In genomic region chr14:21659155-21659554, GRCm38 (mm10) we compare ENCODE assay signal across 9 mouse cellular contexts. TPM values are rescaled to one million over a fixed set of nuclear protein-coding genes. Genes with fewer than 3 reads are reported as not detected.
A peak's percentile ranks its signal among the peaks of the same experiment; 100 is the strongest.
DNase-seq lines count a peak whose midpoint lies in the region; ATAC-seq lines count a peak whose summit lies in the region.
"Had no signal": no experiment of that assay in that cellular context is flagged by ENCODE, and none has a peak within 500 bp of the region (broad histone marks: within the 10 kb centered on the region; RNA-seq: fewer than 3 reads in every experiment).

No protein-coding gene starts in this region.

- peak overlapping the region; percentile 8; the same call in 1 of the 2 replicates for H3K27ac ChIP-seq in forebrain, embryonic 10.5 days
- H3K27ac ChIP-seq in forebrain, embryonic 11.5 days (ENCODE audit: low read depth, low read length) = no peak overlapping the region
- 0 out of 2 replicates have a peak overlapping the region, but pooled peaks have one; percentile 33 for H3K27ac ChIP-seq in limb, embryonic 15.5 days

- no peaks in the 10 kb centered on the region for H3K27me3 ChIP-seq in forebrain, embryonic 10.5 days (ENCODE audit: poor library complexity, severe bottlenecking)
- H3K27me3 ChIP-seq in forebrain, embryonic 11.5 days (ENCODE audit: control insufficient read depth, insufficient read depth, low read length) = no peaks in the 10 kb centered on the region
- no peaks in the 10 kb centered on the region for H3K27me3 ChIP-seq in limb, embryonic 15.5 days

- H3K4me2 ChIP-seq in forebrain, embryonic 11.5 days (ENCODE audit: low read depth, low read length, severe bottlenecking) = no peak overlapping the region
- no peak overlapping the region for H3K4me2 ChIP-seq in limb, embryonic 15.5 days

- no peak for ATAC-seq in forebrain, embryonic 11.5 days (replicated peaks; ENCODE audit: low FRiP score)
- ATAC-seq in limb, embryonic 15.5 days (ENCODE audit: insufficient number of reproducible peaks, low FRiP score, low TSS enrichment, low read depth) = no peak; the same call in 1 of the 2 replicates

- H3K9me3 ChIP-seq in forebrain, embryonic 10.5 days = no peaks in the 10 kb centered on the region
- H3K9me3 ChIP-seq in forebrain, embryonic 11.5 days (ENCODE audit: control insufficient read depth, low read length) = no peaks in the 10 kb centered on the region
- H3K9me3 ChIP-seq in limb, embryonic 15.5 days = no peaks in the 10 kb centered on the region

- H3K9ac ChIP-seq in forebrain, embryonic 11.5 days (ENCODE audit: low read length) = no peak overlapping the region
- no peak overlapping the region for H3K9ac ChIP-seq in limb, embryonic 15.5 days

- WGBS in forebrain, embryonic 10.5 days = 86% methylated on average over 13 of the region's 13 CpGs
- WGBS in forebrain, embryonic 11.5 days = 79% methylated on average over 13 of the region's 13 CpGs
- 59% methylated on average over 13 of the region's 13 CpGs for WGBS in limb, embryonic 15.5 days

- peaks cover 52% of the 10 kb centered on the region for H3K36me3 ChIP-seq in forebrain, embryonic 10.5 days (replicated peaks)
- H3K36me3 ChIP-seq in forebrain, embryonic 11.5 days (ENCODE audit: control insufficient read depth, insufficient read depth, low read length) = peaks cover 8% of the 10 kb centered on the region
- peaks cover 48% of the 10 kb centered on the region for H3K36me3 ChIP-seq in limb, embryonic 15.5 days

- H3K4me3 ChIP-seq in forebrain, embryonic 10.5 days = no peak overlapping the region
- H3K4me3 ChIP-seq in forebrain, embryonic 11.5 days (ENCODE audit: low read depth, low read length) = no peak overlapping the region
- H3K4me3 ChIP-seq in limb, embryonic 15.5 days = no peak overlapping the region

- peaks cover 35% of the 10 kb centered on the region for H3K4me1 ChIP-seq in forebrain, embryonic 10.5 days
- H3K4me1 ChIP-seq in forebrain, embryonic 11.5 days (replicated peaks; ENCODE audit: control insufficient read depth, insufficient read depth, low read length) = peaks cover 2% of the 10 kb centered on the region; the same call in 1 of the 2 replicates
- H3K4me1 ChIP-seq in limb, embryonic 15.5 days = peaks cover 24% of the 10 kb centered on the region

- no peak for DNase-seq in forebrain, embryonic 10.5 days (ENCODE audit: extremely low spot score, low spot score)
- no peak for DNase-seq in forebrain, embryonic 11.5 days (ENCODE audit: low spot score)
- peak; percentile 46 for DNase-seq in brain, adult 2 months (ENCODE audit: low read depth, low spot score)
- peak; percentile 35 to 41 for DNase-seq in heart, adult 9 months (ENCODE audit: low spot score in 2 of 2)
- DNase-seq in yolk sac, embryonic 10.5 days (ENCODE audit: low spot score) = no peak
- no peak for DNase-seq in adrenal gland, adult (ENCODE audit: inconsistent age in 2 of 2, low spot score in 1 of 2)
- no peak for DNase-seq in adrenal gland, postnatal 14 days

RNA-seq across cellular contexts. Expression of gene Dupd1, which starts 55.2 kb away (rescaled TPM):
- not detected in 2 replicates for polyA plus RNA-seq in forebrain, embryonic 10.5 days (2016; fragmentation: Nextera tagmentation; extraction: Ambion mirVana)
- not detected in 2 replicates for polyA plus RNA-seq in forebrain, embryonic 11.5 days (2014; fragmentation: Nextera tagmentation; extraction: Ambion mirVana)
- polyA plus RNA-seq in limb, embryonic 15.5 days (2015; fragmentation: Nextera tagmentation; extraction: Ambion mirVana) = 0.47 and 2.1 TPM in 2 replicates
- total RNA-seq in adrenal gland, postnatal 14 days (2021) = 0.70 and 1.8 TPM in 2 replicates
- total RNA-seq: liver, adult 2 months had no signal
- polyA plus RNA-seq: liver, adult 2 months had no signal

Comparison
In these comparisons a context has a peak if more than half of its experiments do, and no peak if none do; other contexts are left out.
1. DNase-seq: peak in brain, adult 2 months (single experiment) and heart, adult 9 months (2 of 2); none in forebrain, embryonic 10.5 days (single experiment), forebrain, embryonic 11.5 days (single experiment), yolk sac, embryonic 10.5 days (single experiment), adrenal gland, adult (0 of 2) and adrenal gland, postnatal 14 days (single experiment).